Mouse (Mus musculus): Measurements from ENCODE around the gene Gm21905.

DNA sequence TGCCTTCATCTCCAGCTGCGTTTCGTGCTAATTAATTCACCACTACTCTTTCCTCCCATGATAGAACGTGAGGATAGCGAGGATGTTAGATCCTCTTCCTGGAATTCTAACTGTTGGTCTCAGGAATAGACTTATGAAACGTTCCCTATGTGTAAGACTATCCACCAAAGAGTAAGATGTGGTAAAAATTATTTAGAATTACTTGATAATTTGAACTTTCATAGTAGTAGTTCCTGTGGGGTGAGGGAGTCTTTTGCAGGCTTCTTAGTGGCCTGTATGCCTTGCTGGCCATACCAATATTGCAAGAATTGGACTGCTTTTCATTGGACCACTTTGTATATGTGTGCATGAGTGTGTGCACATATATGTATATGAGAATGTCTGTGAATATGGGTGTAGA, at the start of gene Gm21905:
- no peak for TF ChIP-seq CTCF (IDR thresholded peaks at IDR 0.05; ENCODE audit: control insufficient read depth, insufficient read depth, low read length)
- no peak for TF ChIP-seq POLR2A (IDR thresholded peaks at IDR 0.05; ENCODE audit: borderline replicate concordance, control insufficient read depth, low read depth, low read length)

All from bone marrow, adult 2 months (tissue).